ENCODE assay signal across 8 mouse cellular contexts in the genomic region with DNA sequence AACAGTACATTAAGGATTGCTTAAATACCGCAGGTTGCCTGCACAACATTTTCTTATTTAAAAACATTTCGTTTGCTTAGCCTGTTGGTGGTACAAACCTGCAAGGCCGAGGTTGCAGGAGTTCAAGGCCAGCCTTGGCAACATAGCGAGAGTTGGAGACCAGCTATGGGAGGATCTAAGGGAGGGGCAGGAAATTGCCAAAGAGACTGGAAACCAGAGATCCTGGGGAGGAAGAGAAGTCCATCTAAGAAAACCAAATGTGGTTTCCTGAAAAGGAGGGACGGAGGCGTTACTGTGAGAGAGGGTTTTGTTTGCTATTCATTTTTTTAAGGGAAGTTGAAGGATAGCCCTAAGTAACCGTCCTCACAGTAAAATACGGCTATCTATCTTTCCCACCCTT. TPM values are rescaled to one million over a fixed set of nuclear protein-coding genes. Genes with fewer than 3 reads are reported as not detected.
A peak's percentile ranks its signal among the peaks of the same experiment; 100 is the strongest.
DNase-seq lines count a peak whose midpoint lies in the region; ATAC-seq and TF ChIP-seq lines count a peak whose summit lies in the region.

No protein-coding gene starts in this region.

- WGBS in heart, embryonic 16.5 days, result 53% methylated on average over 8 of the region's 8 CpGs
- 53% methylated on average over 8 of the region's 8 CpGs for WGBS in limb, embryonic 15.5 days

- H3K4me1 ChIP-seq in cortical plate, adult 2 months (ENCODE audit: control insufficient read depth, insufficient read depth, low read length), result peaks cover 2% of the 10 kb centered on the region; the same call in 1 of the 2 replicates
- peaks cover 16% of the 10 kb centered on the region for H3K4me1 ChIP-seq in heart, embryonic 16.5 days (ENCODE audit: control insufficient read depth, insufficient read depth, low read length)
- H3K4me1 ChIP-seq in limb, embryonic 15.5 days, result peaks cover 16% of the 10 kb centered on the region

- H3K4me2 ChIP-seq in heart, embryonic 16.5 days (ENCODE audit: low read depth, low read length), result peak overlapping the region; percentile 94
- H3K4me2 ChIP-seq in limb, embryonic 15.5 days, result peak overlapping the region; percentile 84

- no peak for TF ChIP-seq CTCF in cortical plate, adult 2 months (IDR thresholded peaks at IDR 0.05; ENCODE audit: extremely low read depth, insufficient read depth, low read length)

- peak overlapping the region; percentile 98 for H3K4me3 ChIP-seq in cortical plate, adult 2 months (ENCODE audit: insufficient read depth, low read length)
- H3K4me3 ChIP-seq in heart, embryonic 16.5 days (ENCODE audit: low read length), result peak overlapping the region; percentile 88
- peak overlapping the region; percentile 81 for H3K4me3 ChIP-seq in limb, embryonic 15.5 days

- peak; percentile 97 for DNase-seq in heart, adult 11 months
- DNase-seq in heart, postnatal 25 days (ENCODE audit: low spot score), result no peak
- DNase-seq in monocyte, adult 2 months (ENCODE audit: low read depth in 1 of 2, low spot score in 2 of 2), result peak; percentile 16 to 62
- no peak for DNase-seq in embryo, embryonic 10 days (ENCODE audit: low spot score)
- DNase-seq in layer of hippocampus, adult 9-11 months, result no peak

- H3K27ac ChIP-seq in cortical plate, adult 2 months (ENCODE audit: insufficient read depth, low read length), result no peak overlapping the region
- peak overlapping the region; percentile 100 for H3K27ac ChIP-seq in heart, embryonic 16.5 days (ENCODE audit: low read length)
- H3K27ac ChIP-seq in limb, embryonic 15.5 days, result peak overlapping the region; percentile 99

- TF ChIP-seq POLR2A in cortical plate, adult 2 months (IDR thresholded peaks at IDR 0.05; ENCODE audit: extremely low read depth, insufficient read depth, low read length), result no peak

- H3K9me3 ChIP-seq in heart, embryonic 16.5 days (replicated peaks; ENCODE audit: control insufficient read depth, low read length), result no peaks in the 10 kb centered on the region
- H3K9me3 ChIP-seq in limb, embryonic 15.5 days, result no peaks in the 10 kb centered on the region

- no peaks in the 10 kb centered on the region for H3K27me3 ChIP-seq in heart, embryonic 16.5 days (ENCODE audit: control insufficient read depth, insufficient read depth, low read length)
- no peaks in the 10 kb centered on the region for H3K27me3 ChIP-seq in limb, embryonic 15.5 days

- no peak for ATAC-seq in heart, embryonic 16.5 days (replicated peaks; ENCODE audit: extremely low read depth, insufficient read depth, low FRiP score)
- no peak for ATAC-seq in limb, embryonic 15.5 days (ENCODE audit: insufficient number of reproducible peaks, low FRiP score, low TSS enrichment, low read depth)

- intact Hi-C loops in heart, postnatal 25 days (cut with DNase I), result loop anchor here (5.0 kb wide), 1 partner anchor 41 kb away; no protein-coding TSS in a partner anchor

- peak overlapping the region; percentile 91; the same call in 1 of the 2 replicates for H3K9ac ChIP-seq in heart, embryonic 16.5 days (ENCODE audit: low read length)
- peak overlapping the region; percentile 88; the same call in 1 of the 2 replicates for H3K9ac ChIP-seq in limb, embryonic 15.5 days

- peaks cover 10% of the 10 kb centered on the region for H3K36me3 ChIP-seq in heart, embryonic 16.5 days (ENCODE audit: control insufficient read depth, insufficient read depth)
- H3K36me3 ChIP-seq in limb, embryonic 15.5 days, result peaks cover 6% of the 10 kb centered on the region

RNA-seq across cellular contexts. Expression of gene A930033H14Rik, which starts 1.3 kb away (rescaled TPM):
- 1 to 10 TPM in 1 of 2 experiments, under 1 TPM in 1; 0.92 to 1.8 TPM for total RNA-seq in heart, postnatal 25 days (2021)
- 1.9 and 2.1 TPM in 2 replicates for polyA plus RNA-seq in cortical plate, adult 2 months (2012; rRNA removed)
- 1.4 and 1.9 TPM in 2 replicates for polyA plus RNA-seq in heart, embryonic 16.5 days (2015; fragmentation: Nextera tagmentation; extraction: Ambion mirVana)
- polyA plus RNA-seq in limb, embryonic 15.5 days (2015; fragmentation: Nextera tagmentation; extraction: Ambion mirVana), result 3.0 and 3.1 TPM in 2 replicates

Comparison
In these comparisons a context has a peak if more than half of its experiments do, and no peak if none do; other contexts are left out.
1. DNase-seq: peak in heart, adult 11 months (single experiment) and monocyte, adult 2 months (2 of 2); none in heart, postnatal 25 days (single experiment), embryo, embryonic 10 days (single experiment) and layer of hippocampus, adult 9-11 months (single experiment).
2. Peak in every context shown above with its lines, with median percentiles within 50 percentile points of each other: H3K4me3 ChIP-seq.